Mouse (Mus musculus) left cerebral cortex, adult 18-20 months (tissue): ENCODE results near the gene Rbl2. TPM values are rescaled to one million over a fixed set of nuclear protein-coding genes. Genes with fewer than 3 reads are reported as not detected.
A peak's percentile ranks its signal among the peaks of the same experiment; 100 is the strongest.

Source experiments
- DNase-seq, 2 experiments: peaks; one replicate each; pipeline ENCODE4 v3.0.0; 2021 to 2022; ENCODE audit warnings: low spot score in 2 of 2, mixed read lengths in 1 of 2
- total RNA-seq, 2 experiments: library from RNA; stranded (reverse); gene quantifications; 2 replicates each; pipeline ENCODE4 v1.2.3; 2021

Gene Rbl2
- total RNA-seq, 2 experiments from 2014 or later = 38.8 to 40.4 TPM

DNA sequence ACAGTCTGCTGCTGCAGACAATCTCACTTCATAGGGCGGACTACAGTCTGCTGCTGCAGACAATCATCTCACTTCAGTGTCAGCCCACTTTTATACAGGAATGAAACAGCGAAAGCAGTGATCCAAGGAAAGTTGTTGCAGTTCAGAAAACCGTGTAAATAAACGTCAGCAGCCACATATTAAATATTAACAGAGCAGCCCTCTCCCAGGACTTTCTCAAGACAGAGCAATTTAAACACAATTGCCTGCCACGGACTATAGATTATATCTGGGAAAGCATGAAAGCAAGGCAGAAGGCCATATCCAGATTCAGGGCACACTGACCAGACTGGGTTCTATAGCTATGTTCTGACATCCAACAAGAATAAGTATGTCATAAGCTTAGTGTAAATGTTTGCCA, 24.3 kb downstream of the Rbl2 start:
- no peak for DNase-seq

- DNase-seq = no peak
Measured at GRCm38 (mm10) chr8:91098106-91098505, 28.2 kb downstream of the Rbl2 start.

DNA sequence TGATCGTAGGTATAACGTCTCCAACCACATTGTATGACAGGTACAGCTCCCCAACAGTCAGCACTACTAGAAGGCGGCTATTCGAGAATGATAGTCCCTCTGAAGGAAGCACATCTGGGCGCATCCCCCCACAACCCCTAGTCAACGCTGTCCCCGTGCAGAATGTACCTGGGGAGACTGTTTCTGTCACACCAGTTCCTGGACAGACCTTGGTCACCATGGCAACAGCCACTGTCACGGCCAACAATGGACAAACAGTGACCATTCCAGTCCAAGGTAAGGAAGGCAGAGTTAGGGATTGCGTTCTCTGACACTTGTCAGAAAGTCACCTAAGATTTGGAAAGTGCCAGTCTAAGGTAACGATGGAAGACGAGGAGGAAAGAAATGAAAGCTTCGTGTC, 36.4 kb downstream of the Rbl2 start:
- DNase-seq = no peak

DNA sequence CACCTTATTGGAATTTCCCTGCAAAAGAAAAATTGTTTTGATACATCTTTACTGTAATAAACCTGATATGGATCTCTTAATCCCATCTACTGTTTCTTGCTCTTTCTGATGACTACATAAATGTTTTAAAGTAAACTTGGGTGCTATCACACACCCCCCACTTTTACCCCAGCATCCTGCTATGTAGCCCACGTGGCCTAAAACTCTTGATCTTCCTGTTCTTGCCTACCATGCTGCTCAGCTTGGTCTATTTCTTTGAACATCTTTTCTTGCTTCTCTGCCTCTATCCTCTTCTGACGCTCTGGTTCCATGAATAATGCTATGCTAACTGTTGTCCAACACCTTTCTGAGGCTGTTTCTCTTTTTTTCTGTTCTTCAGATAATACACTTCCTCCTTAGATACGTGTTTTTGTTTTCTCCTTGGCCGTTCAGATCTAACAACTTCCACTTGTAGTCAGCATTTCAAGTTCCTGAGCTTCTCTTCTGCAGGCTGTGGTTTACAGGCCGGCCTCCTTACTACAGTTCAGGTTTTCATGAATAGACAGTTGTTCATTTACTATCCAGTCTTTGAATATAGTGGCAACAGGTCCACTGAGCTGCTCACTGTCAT, 42.1 kb downstream of the Rbl2 start:
- DNase-seq = no peak

- DNase-seq = no peak
Measured at GRCm38 (mm10) chr8:91114428-91114827, 44.6 kb downstream of the Rbl2 start.

DNA sequence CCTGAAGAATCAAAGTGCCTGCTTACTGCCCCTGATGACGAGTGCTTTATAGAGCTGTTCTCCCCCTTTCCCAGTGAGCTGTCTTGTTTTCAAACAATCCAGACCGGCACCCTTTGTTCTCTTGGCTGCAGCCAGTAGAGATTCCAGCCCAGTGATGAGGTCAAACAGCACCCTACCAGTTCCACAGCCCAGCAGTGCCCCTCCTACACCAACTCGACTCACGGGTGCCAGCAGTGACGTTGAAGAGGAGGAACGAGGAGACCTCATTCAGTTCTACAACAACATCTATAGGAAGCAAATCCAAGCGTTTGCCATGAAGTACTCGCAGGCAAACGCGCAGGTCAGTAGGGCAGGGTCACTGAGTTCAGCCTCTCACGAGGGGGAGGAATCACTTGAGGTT, 45.1 kb downstream of the Rbl2 start:
- DNase-seq = no peak

GRCm38 (mm10) chr8:91117537-91117936, 47.7 kb downstream of the Rbl2 start:
- DNase-seq = no peak

DNA sequence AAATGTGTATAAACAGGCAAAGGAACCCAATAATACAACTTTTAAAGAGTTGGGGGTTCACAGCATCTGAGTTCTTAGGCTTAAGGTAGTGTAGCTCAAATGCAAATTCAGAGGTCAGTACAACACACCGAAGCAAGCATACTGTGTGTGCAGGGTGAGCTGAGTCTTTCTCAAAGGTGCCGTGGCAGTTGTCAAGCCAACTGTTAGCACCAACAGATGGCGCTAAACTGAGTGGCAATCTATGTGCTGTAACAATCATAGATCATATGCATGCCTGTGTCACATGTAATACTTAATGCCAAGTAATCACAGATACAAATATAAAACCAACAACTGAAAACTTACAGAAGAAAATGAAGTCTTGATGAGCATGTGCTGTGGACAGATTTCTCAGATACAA, 48.3 kb downstream of the Rbl2 start:
- DNase-seq = no peak

GRCm38 (mm10) chr8:91124315-91124714, 54.5 kb downstream of the Rbl2 start:
- no peak for DNase-seq

DNA sequence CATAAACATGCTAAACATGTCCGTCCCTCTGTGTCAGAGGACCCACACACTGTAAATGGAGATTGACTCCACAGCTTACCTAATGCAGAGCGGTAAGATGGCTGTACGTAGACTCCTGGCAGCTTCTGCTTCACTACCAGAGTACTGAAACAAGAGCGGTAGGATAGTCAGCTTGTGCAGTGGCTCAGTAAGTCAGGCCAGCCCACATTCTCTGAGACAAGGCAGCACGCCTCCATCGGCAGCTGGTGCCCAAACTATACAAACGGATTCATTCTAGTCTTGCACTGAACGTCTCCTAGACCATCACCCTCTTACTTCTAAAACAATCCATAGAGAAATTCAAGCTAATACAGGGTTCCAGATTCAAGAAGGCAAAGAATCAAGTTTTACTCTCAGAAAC, 56.9 kb downstream of the Rbl2 start:
- DNase-seq = peak; percentile 42 to 56

GRCm38 (mm10) chr8:91132731-91133130, 62.9 kb downstream of the Rbl2 start:
- DNase-seq = no peak

- DNase-seq = no peak
Measured at GRCm38 (mm10) chr8:91133441-91134069, 63.7 kb downstream of the Rbl2 start.

DNA sequence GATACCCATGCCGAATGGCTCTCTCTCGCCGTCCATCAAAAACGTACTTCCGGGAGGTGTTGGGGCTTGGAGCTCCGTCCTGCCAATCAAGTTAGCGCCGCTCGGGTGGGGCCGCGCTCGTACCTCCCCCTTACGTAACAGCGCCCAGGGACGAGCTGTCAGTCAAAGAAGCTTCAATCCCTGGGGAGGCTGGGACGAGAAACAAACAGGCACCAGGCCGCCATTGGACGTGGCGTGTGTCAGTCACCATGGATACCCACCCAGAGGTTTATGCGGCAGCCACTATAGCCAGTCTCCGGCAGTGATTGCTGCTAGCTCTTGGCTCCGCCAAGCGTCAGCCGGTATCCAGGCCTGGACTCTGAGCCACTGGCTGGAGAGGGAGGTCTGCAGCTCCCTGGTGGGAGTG, 64.2 kb downstream of the Rbl2 start:
- DNase-seq = peak; percentile 100

DNA sequence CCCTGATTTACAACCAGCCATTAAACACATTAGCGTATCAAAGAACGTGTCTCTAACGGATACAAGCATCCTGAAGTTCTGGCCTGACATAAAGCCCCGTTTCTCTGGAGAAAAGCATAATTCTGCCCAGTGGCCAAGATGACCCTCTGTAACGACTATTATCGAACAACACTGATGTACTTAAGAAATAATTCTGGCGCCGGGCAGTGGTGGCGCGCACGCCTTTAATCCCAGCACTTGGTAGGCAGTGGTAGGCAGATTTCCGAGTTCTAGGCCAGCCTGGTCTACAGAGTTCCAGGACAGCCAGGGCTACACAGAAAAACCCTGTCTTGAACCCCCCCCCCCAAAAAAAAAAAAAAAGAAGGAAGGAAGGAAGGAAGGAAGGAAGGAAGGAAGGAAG, 64.8 kb downstream of the Rbl2 start:
- no peak for DNase-seq

DNA sequence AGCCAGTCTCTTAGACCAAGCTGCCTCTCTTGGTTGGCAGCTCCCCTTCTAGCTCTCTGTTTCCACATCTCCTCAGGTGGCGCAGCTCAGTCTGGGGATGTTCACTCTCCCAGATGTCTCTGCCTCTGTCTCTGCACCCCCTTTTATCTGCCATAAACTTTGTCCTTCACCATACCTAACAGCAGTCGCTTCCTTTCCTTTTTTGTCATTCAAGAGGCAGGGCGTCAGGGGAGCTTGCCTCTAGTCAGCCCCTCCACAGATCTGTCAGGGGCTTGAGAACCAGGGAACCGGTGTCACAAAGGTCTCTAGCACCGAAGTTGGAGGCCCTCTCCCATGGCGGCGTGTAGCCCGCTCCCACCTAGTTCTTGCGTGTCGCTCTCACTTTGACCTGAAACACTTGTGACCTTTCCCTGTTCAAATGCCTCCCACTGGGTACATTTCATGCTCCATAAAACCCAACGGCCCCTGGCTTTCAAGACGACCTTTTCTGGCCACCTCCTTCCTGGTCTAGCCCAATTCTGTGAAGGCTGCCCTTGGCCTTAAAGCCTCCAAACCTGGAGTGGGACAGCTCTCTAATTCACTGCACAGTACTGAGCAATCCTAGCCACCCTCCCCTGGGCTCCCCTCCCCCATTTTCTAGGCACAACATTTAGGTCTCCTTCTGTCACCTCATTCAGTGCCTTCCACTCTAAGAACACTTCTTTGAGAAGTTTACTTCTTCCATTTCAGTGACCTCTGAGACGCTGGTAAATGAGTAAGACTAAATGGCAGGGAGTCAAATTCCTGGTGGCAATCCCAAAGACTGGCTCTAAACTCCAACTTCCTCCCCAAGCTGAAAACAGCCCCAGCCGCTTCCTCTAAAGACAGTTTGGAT, 65.7 kb downstream of the Rbl2 start:
- DNase-seq = no peak

DNA sequence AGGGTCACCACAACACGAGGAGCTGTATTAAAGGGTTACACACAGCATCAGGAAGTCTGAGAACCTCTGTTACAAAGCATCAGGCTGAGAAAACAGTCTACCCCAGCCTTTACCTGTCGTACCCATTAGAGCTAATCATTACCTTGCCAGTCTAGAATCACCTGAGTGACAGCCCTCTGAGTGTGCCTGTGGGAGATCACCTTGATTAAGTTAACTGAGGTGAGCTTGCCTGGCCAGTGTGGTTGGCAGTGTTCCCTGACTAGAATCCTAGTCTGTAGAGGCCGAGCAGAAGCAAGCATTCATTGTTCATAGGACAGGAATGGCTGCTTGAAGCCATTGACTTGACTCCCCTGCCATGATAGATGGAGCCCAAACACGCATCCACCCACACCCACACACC, 71.0 kb downstream of the Rbl2 start:
- DNase-seq = no peak

DNA sequence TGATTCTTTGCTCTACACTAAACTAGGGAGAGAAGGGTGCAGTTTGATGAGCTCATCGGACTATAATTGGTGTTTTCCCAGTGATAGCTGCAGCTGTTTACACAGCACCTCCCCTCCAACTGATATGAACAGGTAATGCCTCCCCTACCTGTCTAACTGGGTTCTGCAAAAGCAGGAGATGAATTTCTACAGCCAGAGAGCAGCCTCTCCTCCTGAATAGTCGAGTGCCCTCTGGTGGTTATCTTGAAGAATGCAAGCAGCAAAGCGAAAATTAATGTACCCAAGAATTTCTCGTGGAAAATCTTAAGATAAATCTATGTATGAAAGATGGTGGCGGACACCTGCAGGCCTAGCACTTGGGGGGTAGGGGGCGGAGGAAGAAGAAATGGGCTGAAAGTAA, 77.9 kb downstream of the Rbl2 start:
- peak; percentile 45 to 59 for DNase-seq

DNA sequence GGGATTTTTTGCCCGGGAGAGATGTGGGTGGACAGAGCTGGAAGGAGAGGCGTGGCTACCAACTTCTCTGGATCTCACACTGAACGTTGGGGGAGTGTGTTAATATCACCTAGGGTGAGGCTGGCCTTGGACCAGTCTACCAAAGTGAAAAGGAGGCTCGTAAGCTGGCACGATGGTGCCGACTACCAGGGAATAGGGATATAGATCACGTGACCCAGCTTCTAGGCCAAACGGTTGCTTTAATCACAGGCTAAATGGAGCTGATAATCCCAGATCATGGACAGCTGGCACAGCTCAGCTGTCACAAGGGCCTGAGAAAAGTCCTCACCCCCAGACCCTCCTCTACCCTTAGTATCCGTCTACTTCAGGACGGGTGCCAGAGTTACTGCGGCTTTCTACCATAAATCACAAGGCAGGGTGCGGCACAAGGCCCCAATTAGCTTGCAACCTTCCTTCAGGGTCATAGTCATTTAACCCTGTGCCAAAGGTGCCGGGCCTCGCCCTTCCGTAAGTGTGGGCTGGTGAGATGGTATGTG, 78.9 kb downstream of the Rbl2 start:
- DNase-seq = no peak

DNA sequence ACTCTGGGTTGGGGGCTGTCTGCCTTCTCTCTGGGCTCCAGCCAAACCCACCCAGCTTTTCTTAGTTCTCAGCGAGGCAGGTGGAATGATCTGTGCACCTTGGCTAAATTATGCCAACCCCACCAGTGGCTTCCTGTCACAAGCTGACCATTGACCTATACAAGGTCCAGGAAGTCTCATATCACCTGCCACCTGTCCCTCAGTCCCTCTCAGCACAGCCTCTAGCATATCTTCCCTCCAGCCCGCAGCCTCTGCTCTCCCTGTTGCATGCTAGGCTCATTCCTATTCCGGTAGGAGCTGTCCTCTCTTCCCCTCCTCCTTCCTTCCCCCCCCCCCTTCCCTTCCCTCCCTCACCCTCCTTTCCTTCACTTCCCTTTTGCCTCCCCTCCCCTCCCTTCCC, 79.4 kb downstream of the Rbl2 start:
- DNase-seq = no peak

DNA sequence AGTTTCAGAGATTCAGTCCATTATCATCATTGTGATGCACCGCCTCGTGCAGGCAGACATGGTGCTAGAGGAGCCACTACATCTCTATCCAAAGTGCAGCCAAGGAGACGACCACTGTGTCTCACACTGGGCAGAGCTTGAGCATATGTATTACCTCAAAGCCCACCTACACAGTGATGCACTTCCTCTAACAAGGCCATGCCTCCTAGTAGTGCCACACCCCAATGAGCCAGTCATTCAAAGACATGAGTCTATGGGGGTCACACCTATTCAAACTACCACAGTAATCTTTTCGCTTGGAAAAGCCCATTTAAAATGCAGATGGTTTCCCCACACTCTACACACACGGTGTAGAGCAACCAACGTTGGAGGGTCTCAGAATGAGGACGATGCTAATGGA, 81.7 kb downstream of the Rbl2 start:
- no peak for DNase-seq

- DNase-seq = no peak
Measured at GRCm38 (mm10) chr8:91153831-91154230, 84.0 kb downstream of the Rbl2 start.

DNA sequence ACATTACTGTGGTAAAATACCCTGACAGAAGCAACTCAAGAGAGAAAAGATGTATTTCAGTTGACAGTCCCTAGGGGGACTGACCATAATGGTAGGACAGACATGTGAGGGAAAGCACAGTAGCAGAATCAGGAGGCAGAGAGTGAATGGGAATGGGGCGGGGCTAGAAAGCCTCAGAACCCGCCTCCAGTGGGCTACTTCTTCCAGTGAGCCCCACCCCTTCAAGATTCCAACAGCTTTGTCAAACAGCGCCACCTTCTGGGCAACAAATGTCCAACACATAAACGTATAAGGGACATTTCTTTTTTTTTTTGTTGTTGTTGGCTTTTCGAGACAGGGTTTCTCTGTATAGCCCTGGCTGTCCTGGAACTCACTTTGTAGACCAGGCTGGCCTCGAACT, 84.7 kb downstream of the Rbl2 start:
- DNase-seq = no peak
